Mouse (Mus musculus) hindbrain, embryonic 15.5 days (tissue): ENCODE measurements at regions not wholly inside any gene's neighbourhood (a gene's known extent, or its start where the extent isn't known, plus 50 kb on each side); places are given as distances from the start of the nearest gene placed in this dataset.

Source experiments
- ATAC-seq: fragments of 200-750 bp; cut with Nextera tagmentation; 2 replicates; pipeline ENCODE4 v1.8.0; 2017; ENCODE audit warnings: low read depth, moderate number of reproducible peaks, moderate TSS enrichment; ENCODE audit not compliant: low FRiP score
- H3K27ac ChIP-seq: fragments of 300-500 bp; sonication (generic); replicated peaks from 2 replicates; pipeline ENCODE4 v1.5.1; 2015; ENCODE audit warnings: mild to moderate bottlenecking, inconsistent platforms
- H3K27me3 ChIP-seq: fragments of 300-500 bp; sonication (generic); 2 replicates; pipeline ENCODE4 v1.6.1; 2015; ENCODE audit warnings: control low read depth, inconsistent platforms
- H3K36me3 ChIP-seq: fragments of 300-500 bp; sonication (generic); 2 replicates; pipeline ENCODE4 v1.6.1; 2015; ENCODE audit warnings: control low read depth, inconsistent platforms
- H3K4me1 ChIP-seq: fragments of 300-500 bp; sonication (generic); replicated peaks from 2 replicates; pipeline ENCODE4 v1.6.1; 2015; ENCODE audit warnings: control low read depth, inconsistent platforms
- H3K4me2 ChIP-seq: fragments of 300-500 bp; sonication (generic); 2 replicates; pipeline ENCODE4 v1.6.1; 2015; ENCODE audit warnings: moderate library complexity, mild to moderate bottlenecking, inconsistent platforms
- H3K4me3 ChIP-seq: fragments of 300-500 bp; sonication (generic); 2 replicates; pipeline ENCODE4 v1.5.1; 2015; ENCODE audit warnings: mild to moderate bottlenecking, inconsistent platforms
- H3K9ac ChIP-seq: fragments of 300-500 bp; sonication (generic); 2 replicates; pipeline ENCODE4 v1.6.1; 2015; ENCODE audit warnings: inconsistent platforms
- H3K9me3 ChIP-seq: fragments of 300-500 bp; sonication (generic); 2 replicates; pipeline ENCODE4 v1.6.1; 2016; ENCODE audit warnings: control low read depth, inconsistent platforms
- WGBS: fragments of 180-500 bp; shearing (Covaris S2); methylation state at CpG from one replicate; pipeline ENCODE4 v1.1.7; 2015; 5-methylcytosine and 5-hydroxymethylcytosine counted together

DNA sequence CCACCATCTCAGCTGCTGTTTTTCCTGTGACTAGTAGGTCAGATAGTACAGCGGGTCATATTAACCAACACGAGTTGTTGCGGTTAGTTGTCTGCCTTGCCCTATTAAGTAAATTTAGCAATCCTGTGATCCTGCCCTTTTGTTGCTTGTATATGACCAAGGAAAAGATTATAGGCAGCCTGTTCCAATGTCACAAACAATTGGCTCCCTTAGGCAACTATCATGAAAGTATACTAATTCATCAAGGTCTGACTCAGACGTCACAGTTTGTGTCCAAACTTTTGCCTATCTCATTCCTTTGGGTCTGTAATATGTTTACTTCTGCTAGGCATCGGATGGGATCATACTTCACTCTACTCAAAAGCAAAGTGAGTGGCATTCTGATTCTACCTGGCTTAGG lies 100.4 kb upstream of the Fggy start:
- no peaks in the 10 kb centered on the region for H3K9me3 ChIP-seq
- no peaks in the 10 kb centered on the region for H3K4me1 ChIP-seq
- no peak overlapping the region for H3K4me2 ChIP-seq
- no peak overlapping the region for H3K4me3 ChIP-seq
- H3K9ac ChIP-seq: no peak overlapping the region
- no peak overlapping the region for H3K27ac ChIP-seq
- no peaks in the 10 kb centered on the region for H3K27me3 ChIP-seq
- no peaks in the 10 kb centered on the region for H3K36me3 ChIP-seq
- no peak for ATAC-seq
- WGBS: 87% methylated on average over 5 of the region's 5 CpGs

DNA sequence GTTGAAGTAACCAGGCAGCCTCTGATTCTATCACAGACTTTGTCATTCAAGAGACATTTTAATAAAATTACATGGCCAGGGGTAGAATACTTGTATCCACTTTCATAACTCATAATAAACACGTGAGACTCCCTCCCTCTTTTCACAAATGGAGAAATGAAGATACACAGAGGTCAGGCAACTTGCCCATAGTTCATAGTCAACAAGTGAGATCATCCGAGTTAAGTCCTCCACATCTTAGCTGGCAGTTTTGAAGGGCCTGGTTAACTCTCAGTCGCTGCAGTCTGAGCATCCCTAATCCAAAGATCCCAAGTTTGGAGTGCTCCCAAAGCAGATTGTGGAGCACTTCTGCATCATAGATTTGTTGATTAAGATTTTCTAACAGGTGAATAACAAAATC lies 94.8 kb upstream of the Fggy start:
- H3K4me1 ChIP-seq: no peaks in the 10 kb centered on the region
- H3K9me3 ChIP-seq: no peaks in the 10 kb centered on the region
- H3K9ac ChIP-seq: no peak overlapping the region
- H3K36me3 ChIP-seq: no peaks in the 10 kb centered on the region
- 94% methylated on average over 3 of the region's 3 CpGs for WGBS
- no peak overlapping the region for H3K27ac ChIP-seq
- H3K4me3 ChIP-seq: no peak overlapping the region
- H3K27me3 ChIP-seq: no peaks in the 10 kb centered on the region
- ATAC-seq: no peak
- H3K4me2 ChIP-seq: no peak overlapping the region

DNA sequence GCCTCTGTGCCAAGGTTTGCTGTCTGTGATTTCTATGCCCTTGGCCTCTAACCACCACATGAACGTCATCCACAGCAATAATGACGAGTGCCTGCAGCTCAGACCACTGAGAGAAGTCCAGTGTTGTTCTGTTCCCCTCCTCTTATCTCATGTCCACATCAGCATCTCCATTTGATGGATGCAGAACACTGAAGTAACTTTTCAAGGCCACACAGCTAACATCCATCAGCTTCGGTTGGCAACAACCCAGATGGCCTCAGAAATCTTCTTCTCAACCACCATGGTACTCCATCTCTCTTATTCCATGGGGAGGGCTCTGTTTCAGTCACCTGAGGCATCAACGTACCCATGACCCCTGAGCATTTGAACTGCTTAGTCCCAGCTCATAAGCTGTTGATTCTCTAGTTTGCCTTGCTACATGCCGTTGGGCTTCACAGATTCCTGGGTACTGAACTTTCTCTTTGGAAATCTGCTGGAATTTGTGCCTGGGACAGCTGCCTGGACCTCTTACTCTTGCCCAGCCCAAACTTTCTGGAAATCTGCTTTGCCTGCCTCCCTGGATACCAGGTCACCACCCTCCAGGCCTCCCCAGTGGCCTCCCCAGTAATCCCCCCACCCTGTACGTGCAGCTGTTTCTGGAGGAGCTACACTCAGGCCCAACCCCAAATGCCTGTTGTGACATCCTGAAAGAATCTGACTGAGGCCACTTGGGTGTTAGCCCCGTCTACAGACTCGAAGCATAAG lies 94.1 kb upstream of the Fggy start:
- Histone ChIP-seq H3K27me3 (no peaks in the 10 kb centered on the region), H3K4me2 (no peak overlapping the region), H3K9ac (no peak overlapping the region), H3K9me3 (no peaks in the 10 kb centered on the region), H3K36me3 (no peaks in the 10 kb centered on the region), H3K27ac (no peak overlapping the region), H3K4me1 (no peaks in the 10 kb centered on the region), H3K4me3 (no peak overlapping the region)
- WGBS: 83% methylated on average over 8 of the region's 8 CpGs
- no peak for ATAC-seq

DNA sequence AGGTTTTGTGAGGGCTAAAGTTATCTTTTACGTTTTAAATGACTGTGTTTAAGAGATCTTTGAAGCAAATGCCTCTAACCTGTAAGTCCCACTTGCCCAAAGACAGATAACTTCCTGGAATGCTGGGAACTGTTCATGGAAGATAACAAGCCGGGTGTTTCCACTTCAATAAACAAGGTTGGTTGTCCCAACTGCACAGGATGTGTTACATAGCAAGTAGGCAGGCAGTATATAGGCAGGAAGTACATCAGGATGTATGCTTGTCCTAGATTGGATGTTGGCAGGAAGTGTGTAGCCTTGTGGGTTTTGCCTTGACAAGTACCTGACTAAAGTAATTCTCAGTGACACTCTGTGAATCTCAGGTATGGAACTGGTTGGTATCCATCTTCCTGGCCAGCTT lies 90.7 kb upstream of the Fggy start:
- no peak for ATAC-seq
- 66% methylated on average over 2 of the region's 2 CpGs for WGBS
- H3K4me2 ChIP-seq: no peak overlapping the region

DNA sequence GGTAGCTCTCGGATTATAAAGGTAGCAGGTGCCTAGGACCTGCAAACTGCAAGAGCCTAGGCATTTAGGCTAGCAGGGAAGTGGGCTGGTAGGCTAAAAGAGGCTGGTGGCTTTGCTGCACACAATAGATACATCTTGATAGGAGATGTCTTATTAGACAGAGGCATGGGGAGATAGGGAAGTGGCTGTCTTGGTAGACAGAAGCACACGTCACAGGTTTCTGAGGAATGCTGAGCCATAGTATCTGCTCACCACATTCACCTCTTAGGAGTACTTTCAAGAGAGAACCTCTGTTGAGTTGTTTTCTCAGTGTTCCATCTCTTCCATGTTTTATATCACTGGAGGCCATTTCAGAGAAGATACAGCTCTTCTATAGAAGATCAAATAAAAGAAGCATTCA lies 89.8 kb upstream of the Fggy start:
- no peak overlapping the region for H3K4me3 ChIP-seq
- no peak overlapping the region for H3K27ac ChIP-seq
- WGBS: 86% methylated on average over 2 of the region's 2 CpGs
- H3K4me1 ChIP-seq: no peaks in the 10 kb centered on the region
- ATAC-seq: no peak
- no peaks in the 10 kb centered on the region for H3K36me3 ChIP-seq
- H3K9me3 ChIP-seq: no peaks in the 10 kb centered on the region
- no peaks in the 10 kb centered on the region for H3K27me3 ChIP-seq
- no peak overlapping the region for H3K4me2 ChIP-seq
- H3K9ac ChIP-seq: no peak overlapping the region

More for the DNA sequence above, 90.7 kb upstream of the Fggy start:
- Histone ChIP-seq H3K36me3 (no peaks in the 10 kb centered on the region), H3K4me3 (no peak overlapping the region), H3K27ac (no peak overlapping the region), H3K27me3 (no peaks in the 10 kb centered on the region), H3K4me1 (no peaks in the 10 kb centered on the region), H3K9me3 (no peaks in the 10 kb centered on the region), H3K9ac (no peak overlapping the region)

DNA sequence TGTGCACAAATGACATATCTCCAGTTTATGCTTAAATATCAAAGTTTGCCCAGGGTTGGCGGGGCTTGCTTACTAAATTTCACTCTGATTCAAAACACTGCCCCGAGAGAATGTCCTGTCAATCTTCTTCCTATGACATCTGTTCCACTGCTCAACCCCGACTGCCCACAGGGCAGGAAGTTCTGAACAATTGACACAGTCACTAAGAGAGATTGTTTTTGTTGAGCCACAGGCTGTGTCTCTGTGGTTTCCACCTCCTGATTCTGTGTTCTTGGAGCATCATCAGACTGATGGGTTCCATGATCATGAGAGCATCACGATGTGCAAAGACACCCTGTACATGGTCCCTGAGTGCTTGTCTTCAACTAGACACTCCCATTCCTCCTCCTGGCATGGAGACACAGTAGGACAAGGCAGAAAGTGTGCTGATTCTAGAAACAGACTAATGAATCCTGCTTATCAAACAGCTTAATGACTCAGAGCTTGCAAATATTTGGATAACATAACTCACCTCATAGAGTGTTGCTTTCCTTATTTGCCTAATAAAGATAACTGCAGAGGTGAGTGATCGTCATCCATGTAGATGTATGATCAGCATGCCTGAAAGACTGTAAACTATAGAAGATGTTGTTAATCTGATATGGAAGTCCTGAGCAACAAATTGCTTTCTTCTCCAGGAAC lies 82.4 kb upstream of the Fggy start:
- Histone ChIP-seq H3K4me2 (no peak overlapping the region), H3K27ac (no peak overlapping the region), H3K4me3 (no peak overlapping the region), H3K36me3 (no peaks in the 10 kb centered on the region), H3K9me3 (no peaks in the 10 kb centered on the region), H3K4me1 (no peaks in the 10 kb centered on the region), H3K27me3 (no peaks in the 10 kb centered on the region), H3K9ac (no peak overlapping the region)
- no peak for ATAC-seq
- 74% methylated on average over 5 of the region's 5 CpGs for WGBS

DNA sequence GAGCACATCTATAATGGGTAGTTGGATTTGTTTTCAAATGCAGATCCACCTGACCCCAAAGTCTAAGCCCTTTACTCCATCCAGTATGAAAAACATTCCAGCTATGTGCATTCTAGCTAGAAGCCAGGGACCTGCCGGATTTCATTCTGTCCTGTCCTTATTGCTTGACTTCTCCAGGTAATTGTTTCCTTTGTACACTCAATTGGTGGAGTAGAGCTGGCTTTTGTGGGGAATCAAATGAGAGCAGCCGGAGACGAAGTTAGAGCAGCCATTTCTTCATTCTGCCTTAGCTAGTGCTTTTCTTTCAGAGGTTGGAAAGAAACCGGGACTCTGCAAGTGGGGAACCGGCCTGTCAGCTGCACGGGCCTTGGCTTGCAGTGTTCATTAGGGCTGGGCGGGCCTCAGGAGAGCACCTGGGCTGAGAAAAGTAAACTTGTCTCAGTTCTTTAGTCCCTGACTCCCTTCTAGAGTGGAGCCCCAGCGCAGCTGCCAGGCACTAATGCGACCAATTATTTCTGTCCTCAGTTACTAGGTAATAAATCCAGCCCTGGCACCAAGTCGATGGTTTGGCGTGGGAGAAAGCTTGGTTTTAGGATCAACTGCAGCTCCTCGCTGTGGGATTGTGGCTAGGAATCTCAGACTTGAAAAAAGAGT lies 81.1 kb upstream of the Fggy start:
- Histone ChIP-seq H3K9ac (no peak overlapping the region), H3K4me1 (no peaks in the 10 kb centered on the region), H3K36me3 (no peaks in the 10 kb centered on the region), H3K9me3 (no peaks in the 10 kb centered on the region), H3K4me3 (no peak overlapping the region), H3K27ac (no peak overlapping the region), H3K4me2 (no peak overlapping the region), H3K27me3 (no peaks in the 10 kb centered on the region)
- WGBS: 75% methylated on average over 12 of the region's 12 CpGs
- ATAC-seq: no peak

DNA sequence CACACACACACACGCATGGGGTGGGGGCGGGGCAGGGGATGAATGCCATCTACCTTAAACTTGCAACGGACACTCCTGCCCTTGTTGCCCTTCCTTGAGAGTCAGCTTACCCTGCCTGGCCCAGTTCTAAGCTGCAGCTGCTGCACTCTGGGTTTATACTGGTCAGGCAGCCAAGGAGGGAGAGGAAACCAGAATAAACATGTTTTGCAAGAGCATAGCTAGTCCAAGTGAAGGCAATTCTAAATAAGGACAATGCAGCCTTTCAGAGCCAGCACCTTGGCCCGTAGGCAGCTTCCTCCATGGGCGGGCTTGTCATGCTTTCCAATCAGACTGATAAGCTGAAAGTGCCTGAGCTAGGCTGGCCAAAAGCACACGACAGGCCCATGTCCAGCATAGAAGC lies 73.7 kb upstream of the Fggy start:
- H3K4me3 ChIP-seq: no peak overlapping the region
- ATAC-seq: no peak
- WGBS: 68% methylated on average over 6 of the region's 6 CpGs
- H3K9ac ChIP-seq: no peak overlapping the region
- no peaks in the 10 kb centered on the region for H3K4me1 ChIP-seq
- no peak overlapping the region for H3K27ac ChIP-seq
- no peak overlapping the region for H3K4me2 ChIP-seq
- no peaks in the 10 kb centered on the region for H3K27me3 ChIP-seq
- H3K9me3 ChIP-seq: no peaks in the 10 kb centered on the region
- no peaks in the 10 kb centered on the region for H3K36me3 ChIP-seq

DNA sequence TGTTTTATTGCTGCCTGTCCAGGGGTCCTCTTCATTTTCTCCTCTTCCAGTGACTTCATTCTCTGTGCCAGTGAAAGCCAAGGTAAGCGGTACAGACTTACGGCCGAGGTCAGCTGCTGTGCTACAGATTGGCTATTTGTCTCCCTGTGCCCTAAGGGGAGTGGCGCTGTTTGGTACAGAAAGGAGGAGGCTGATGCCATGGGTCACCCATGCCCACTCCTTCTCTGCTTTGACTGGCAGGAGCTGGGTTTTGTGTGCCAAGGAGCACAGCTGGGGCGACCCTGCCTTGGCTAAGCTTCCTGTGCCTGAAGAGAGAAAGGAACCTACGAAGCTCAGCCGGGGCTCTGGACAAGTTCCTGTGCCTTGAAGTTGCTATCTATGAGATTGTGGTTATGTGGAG lies 70.0 kb upstream of the Fggy start:
- H3K36me3 ChIP-seq: no peaks in the 10 kb centered on the region
- no peak overlapping the region for H3K27ac ChIP-seq
- no peaks in the 10 kb centered on the region for H3K9me3 ChIP-seq
- 75% methylated on average over 7 of the region's 7 CpGs for WGBS
- H3K4me3 ChIP-seq: no peak overlapping the region
- no peak for ATAC-seq
- no peaks in the 10 kb centered on the region for H3K4me1 ChIP-seq
- no peak overlapping the region for H3K4me2 ChIP-seq
- H3K9ac ChIP-seq: no peak overlapping the region
- no peaks in the 10 kb centered on the region for H3K27me3 ChIP-seq

DNA sequence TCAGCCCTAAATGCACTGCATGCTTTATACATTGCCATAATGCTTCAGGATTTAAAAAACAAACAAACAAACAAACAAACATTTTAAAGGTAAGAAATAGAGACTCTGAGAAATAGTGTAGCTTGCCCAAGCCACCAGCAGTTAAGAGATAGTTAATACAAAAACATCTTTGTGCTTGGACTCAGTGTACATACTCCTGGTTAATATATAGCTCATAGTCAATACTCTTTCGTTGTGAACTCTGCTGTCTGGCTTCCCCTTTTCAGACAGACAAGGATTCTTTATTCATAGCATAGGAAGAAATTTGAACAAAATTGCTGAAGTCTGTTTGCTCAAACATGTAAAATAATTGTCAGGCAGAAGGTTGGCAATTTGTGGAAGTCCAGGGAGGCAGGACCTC lies 69.3 kb upstream of the Fggy start:
- no peaks in the 10 kb centered on the region for H3K27me3 ChIP-seq
- H3K4me2 ChIP-seq: no peak overlapping the region
- H3K4me1 ChIP-seq: no peaks in the 10 kb centered on the region
- H3K9me3 ChIP-seq: no peaks in the 10 kb centered on the region
- 69% methylated on average over 1 of the region's 1 CpGs for WGBS
- no peak overlapping the region for H3K9ac ChIP-seq
- no peak overlapping the region for H3K27ac ChIP-seq
- H3K4me3 ChIP-seq: no peak overlapping the region
- no peaks in the 10 kb centered on the region for H3K36me3 ChIP-seq
- ATAC-seq: no peak

DNA sequence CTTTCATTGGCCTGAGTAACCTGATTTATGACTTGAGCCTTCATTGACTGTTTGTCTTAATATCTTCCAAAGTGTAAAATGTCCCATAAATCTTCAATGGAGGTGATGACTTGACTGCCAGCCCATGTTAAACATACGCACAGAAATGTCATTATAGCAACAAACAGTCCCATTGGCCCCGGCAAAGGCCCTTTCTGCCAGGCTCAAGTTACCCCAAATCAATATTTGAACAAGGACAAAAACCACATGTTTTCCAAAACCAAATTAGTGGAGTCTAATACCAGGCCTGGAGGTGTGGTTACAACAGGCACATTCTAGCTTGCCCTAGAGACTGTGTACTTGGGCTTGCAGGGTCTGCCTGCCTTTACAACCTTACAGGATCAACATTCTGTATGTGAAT lies 68.2 kb upstream of the Fggy start:
- Histone ChIP-seq H3K4me3 (no peak overlapping the region), H3K4me1 (no peaks in the 10 kb centered on the region), H3K27ac (no peak overlapping the region), H3K9me3 (no peaks in the 10 kb centered on the region), H3K27me3 (no peaks in the 10 kb centered on the region), H3K4me2 (no peak overlapping the region), H3K36me3 (no peaks in the 10 kb centered on the region), H3K9ac (no peak overlapping the region)
- no peak for ATAC-seq
- WGBS: 86% methylated on average over 2 of the region's 2 CpGs

DNA sequence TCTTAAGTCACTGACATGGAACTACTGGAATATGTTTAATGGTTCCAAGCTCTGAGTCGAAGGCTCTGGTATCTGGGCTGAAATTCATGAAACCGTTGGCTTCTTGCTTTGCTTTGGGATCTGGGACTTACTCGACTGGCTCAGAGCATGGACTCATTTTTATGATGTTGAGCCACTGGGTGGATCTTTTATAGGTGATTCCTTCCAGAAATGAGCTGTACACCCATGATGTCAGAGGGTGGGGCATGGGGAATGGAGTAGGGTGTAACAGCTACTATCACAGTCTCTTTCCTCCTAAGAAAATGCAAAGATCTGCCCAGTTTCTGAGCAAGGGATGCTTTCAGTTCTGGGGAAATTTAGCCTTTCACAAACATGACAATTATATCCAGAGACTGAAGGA lies 57.0 kb upstream of the Fggy start:
- WGBS: 94% methylated on average over 3 of the region's 3 CpGs
- H3K9me3 ChIP-seq: no peaks in the 10 kb centered on the region
- no peak for ATAC-seq
- H3K36me3 ChIP-seq: no peaks in the 10 kb centered on the region
- H3K4me2 ChIP-seq: no peak overlapping the region
- H3K4me1 ChIP-seq: no peaks in the 10 kb centered on the region
- H3K9ac ChIP-seq: no peak overlapping the region
- H3K4me3 ChIP-seq: no peak overlapping the region
- no peaks in the 10 kb centered on the region for H3K27me3 ChIP-seq
- H3K27ac ChIP-seq: no peak overlapping the region
